Mouse (Mus musculus): Measurements from ENCODE around the gene Slc51a. TPM values are rescaled to one million over a fixed set of nuclear protein-coding genes. Genes with fewer than 3 reads are reported as not detected.

Gene Slc51a
- polyA plus RNA-seq, 1 experiment from 2014 or later = 46.0 TPM

- Histone ChIP-seq H3K27me3 (replicated peaks; ENCODE audit: control insufficient read depth, insufficient read depth, low read length) (no peaks in the 10 kb centered on the region), H3K27ac (ENCODE audit: low read depth) (no peak overlapping the region), H3K4me1 (replicated peaks; ENCODE audit: control insufficient read depth, insufficient read depth, low read length) (0 out of 2 replicates have a peak, but pooled peaks cover 6% of the 10 kb centered on the region), H3K9me3 (ENCODE audit: control insufficient read depth, low read length) (no peaks in the 10 kb centered on the region), H3K4me2 (ENCODE audit: low read length) (no peak overlapping the region), H3K9ac (ENCODE audit: low read length) (no peak overlapping the region), H3K4me3 (ENCODE audit: low read depth, low read length) (no peak overlapping the region), H3K36me3 (ENCODE audit: control insufficient read depth, insufficient read depth, low read length) (no peaks in the 10 kb centered on the region)
- DNase-seq (ENCODE audit: low spot score) = no peak
- no peak for ATAC-seq (replicated peaks; ENCODE audit: low FRiP score, low TSS enrichment, low read depth)
- 78% methylated on average over 3 of the region's 3 CpGs for WGBS
These were observed 23.7 kb upstream of the Slc51a start for GRCm38 (mm10) chr16:32511338-32511734.

GRCm38 (mm10) chr16:32510399-32511337 is 23.0 kb upstream of the Slc51a start:
- H3K4me1 ChIP-seq (replicated peaks; ENCODE audit: control insufficient read depth, insufficient read depth, low read length) = no peaks in the 10 kb centered on the region
- H3K9ac ChIP-seq (ENCODE audit: low read length) = no peak overlapping the region
- ATAC-seq (replicated peaks; ENCODE audit: low FRiP score, low TSS enrichment, low read depth) = no peak
- H3K4me3 ChIP-seq (ENCODE audit: low read depth, low read length) = no peak overlapping the region
- no peak for DNase-seq (ENCODE audit: low spot score)
- H3K9me3 ChIP-seq (ENCODE audit: control insufficient read depth, low read length) = no peaks in the 10 kb centered on the region
- WGBS = 59% methylated on average over 18 of the region's 18 CpGs
- no peaks in the 10 kb centered on the region for H3K27me3 ChIP-seq (replicated peaks; ENCODE audit: control insufficient read depth, insufficient read depth, low read length)
- no peak overlapping the region for H3K4me2 ChIP-seq (ENCODE audit: low read length)
- 0 out of 2 replicates have a peak overlapping the region, but pooled peaks have one; percentile 18 for H3K27ac ChIP-seq (ENCODE audit: low read depth)
- no peaks in the 10 kb centered on the region for H3K36me3 ChIP-seq (ENCODE audit: control insufficient read depth, insufficient read depth, low read length)

GRCm38 (mm10) chr16:32509066-32509942 is 21.6 kb upstream of the Slc51a start:
- peak; percentile 73 for ATAC-seq (replicated peaks; ENCODE audit: low FRiP score, low TSS enrichment, low read depth)
- no peak for DNase-seq (ENCODE audit: low spot score)
- no peaks in the 10 kb centered on the region for H3K27me3 ChIP-seq (replicated peaks; ENCODE audit: control insufficient read depth, insufficient read depth, low read length)
- H3K27ac ChIP-seq (ENCODE audit: low read depth) = peak overlapping the region; percentile 60; the same call in 1 of the 2 replicates
- no peak overlapping the region for H3K4me3 ChIP-seq (ENCODE audit: low read depth, low read length)
- no peaks in the 10 kb centered on the region for H3K4me1 ChIP-seq (replicated peaks; ENCODE audit: control insufficient read depth, insufficient read depth, low read length)
- H3K9ac ChIP-seq (ENCODE audit: low read length) = no peak overlapping the region
- no peaks in the 10 kb centered on the region for H3K9me3 ChIP-seq (ENCODE audit: control insufficient read depth, low read length)
- H3K4me2 ChIP-seq (ENCODE audit: low read length) = no peak overlapping the region
- H3K36me3 ChIP-seq (ENCODE audit: control insufficient read depth, insufficient read depth, low read length) = no peaks in the 10 kb centered on the region
- 47% methylated on average over 9 of the region's 9 CpGs for WGBS

GRCm38 (mm10) chr16:32508506-32509065 is 20.9 kb upstream of the Slc51a start:
- Histone ChIP-seq H3K4me2 (ENCODE audit: low read length) (no peak overlapping the region), H3K27ac (ENCODE audit: low read depth) (peak overlapping the region; percentile 60; the same call in 1 of the 2 replicates), H3K9me3 (ENCODE audit: control insufficient read depth, low read length) (no peaks in the 10 kb centered on the region), H3K9ac (ENCODE audit: low read length) (no peak overlapping the region), H3K4me1 (replicated peaks; ENCODE audit: control insufficient read depth, insufficient read depth, low read length) (no peaks in the 10 kb centered on the region), H3K4me3 (ENCODE audit: low read depth, low read length) (no peak overlapping the region), H3K27me3 (replicated peaks; ENCODE audit: control insufficient read depth, insufficient read depth, low read length) (no peaks in the 10 kb centered on the region), H3K36me3 (ENCODE audit: control insufficient read depth, insufficient read depth, low read length) (no peaks in the 10 kb centered on the region)
- no peak for ATAC-seq (replicated peaks; ENCODE audit: low FRiP score, low TSS enrichment, low read depth)
- WGBS = 40% methylated on average over 3 of the region's 3 CpGs
- DNase-seq (ENCODE audit: low spot score) = no peak

GRCm38 (mm10) chr16:32508035-32508434 is 20.4 kb upstream of the Slc51a start:
- Histone ChIP-seq H3K9me3 (ENCODE audit: control insufficient read depth, low read length) (no peaks in the 10 kb centered on the region), H3K4me1 (replicated peaks; ENCODE audit: control insufficient read depth, insufficient read depth, low read length) (no peaks in the 10 kb centered on the region), H3K27ac (ENCODE audit: low read depth) (peak overlapping the region; percentile 60; the same call in 1 of the 2 replicates), H3K9ac (ENCODE audit: low read length) (no peak overlapping the region), H3K4me3 (ENCODE audit: low read depth, low read length) (no peak overlapping the region), H3K36me3 (ENCODE audit: control insufficient read depth, insufficient read depth, low read length) (no peaks in the 10 kb centered on the region), H3K4me2 (ENCODE audit: low read length) (no peak overlapping the region), H3K27me3 (replicated peaks; ENCODE audit: control insufficient read depth, insufficient read depth, low read length) (no peaks in the 10 kb centered on the region)
- WGBS = 85% methylated on average over 5 of the region's 5 CpGs
- ATAC-seq (replicated peaks; ENCODE audit: low FRiP score, low TSS enrichment, low read depth) (no peak), DNase-seq (ENCODE audit: low spot score) (no peak)

- no peak overlapping the region for H3K4me2 ChIP-seq (ENCODE audit: low read length)
- no peak overlapping the region for H3K9ac ChIP-seq (ENCODE audit: low read length)
- no peak overlapping the region for H3K4me3 ChIP-seq (ENCODE audit: low read depth, low read length)
- no peaks in the 10 kb centered on the region for H3K36me3 ChIP-seq (ENCODE audit: control insufficient read depth, insufficient read depth, low read length)
- no peaks in the 10 kb centered on the region for H3K27me3 ChIP-seq (replicated peaks; ENCODE audit: control insufficient read depth, insufficient read depth, low read length)
- H3K27ac ChIP-seq (ENCODE audit: low read depth) = no peak overlapping the region
- ATAC-seq (replicated peaks; ENCODE audit: low FRiP score, low TSS enrichment, low read depth) (no peak), DNase-seq (ENCODE audit: low spot score) (peak; percentile 79)
- H3K4me1 ChIP-seq (replicated peaks; ENCODE audit: control insufficient read depth, insufficient read depth, low read length) = no peaks in the 10 kb centered on the region
- WGBS = 23% methylated on average over 9 of the region's 9 CpGs
- no peaks in the 10 kb centered on the region for H3K9me3 ChIP-seq (ENCODE audit: control insufficient read depth, low read length)
These were observed 19.7 kb upstream of the Slc51a start for GRCm38 (mm10) chr16:32507407-32507806.

GRCm38 (mm10) chr16:32506868-32507267 is 19.2 kb upstream of the Slc51a start:
- Histone ChIP-seq H3K4me2 (ENCODE audit: low read length) (no peak overlapping the region), H3K4me1 (replicated peaks; ENCODE audit: control insufficient read depth, insufficient read depth, low read length) (no peaks in the 10 kb centered on the region), H3K9me3 (ENCODE audit: control insufficient read depth, low read length) (no peaks in the 10 kb centered on the region), H3K36me3 (ENCODE audit: control insufficient read depth, insufficient read depth, low read length) (no peaks in the 10 kb centered on the region), H3K9ac (ENCODE audit: low read length) (no peak overlapping the region), H3K27me3 (replicated peaks; ENCODE audit: control insufficient read depth, insufficient read depth, low read length) (no peaks in the 10 kb centered on the region), H3K27ac (ENCODE audit: low read depth) (no peak overlapping the region), H3K4me3 (ENCODE audit: low read depth, low read length) (no peak overlapping the region)
- ATAC-seq (replicated peaks; ENCODE audit: low FRiP score, low TSS enrichment, low read depth) (no peak), DNase-seq (ENCODE audit: low spot score) (no peak)
- WGBS = 79% methylated on average over 7 of the region's 7 CpGs

GRCm38 (mm10) chr16:32506298-32506697 is 18.6 kb upstream of the Slc51a start:
- no peaks in the 10 kb centered on the region for H3K36me3 ChIP-seq (ENCODE audit: control insufficient read depth, insufficient read depth, low read length)
- no peaks in the 10 kb centered on the region for H3K27me3 ChIP-seq (replicated peaks; ENCODE audit: control insufficient read depth, insufficient read depth, low read length)
- no peaks in the 10 kb centered on the region for H3K4me1 ChIP-seq (replicated peaks; ENCODE audit: control insufficient read depth, insufficient read depth, low read length)
- WGBS = 80% methylated on average over 8 of the region's 8 CpGs
- no peak overlapping the region for H3K9ac ChIP-seq (ENCODE audit: low read length)
- no peak overlapping the region for H3K4me2 ChIP-seq (ENCODE audit: low read length)
- no peak overlapping the region for H3K4me3 ChIP-seq (ENCODE audit: low read depth, low read length)
- no peaks in the 10 kb centered on the region for H3K9me3 ChIP-seq (ENCODE audit: control insufficient read depth, low read length)
- no peak overlapping the region for H3K27ac ChIP-seq (ENCODE audit: low read depth)
- ATAC-seq (replicated peaks; ENCODE audit: low FRiP score, low TSS enrichment, low read depth) (no peak), DNase-seq (ENCODE audit: low spot score) (no peak)

All from intestine, embryonic 14.5 days (tissue).